Mouse (Mus musculus) left cerebral cortex, adult 8-10 months (tissue): ENCODE measurements around the gene Sez6. TPM values are rescaled to one million over a fixed set of nuclear protein-coding genes. Genes with fewer than 3 reads are reported as not detected.

ENCODE experiments used
- DNase-seq, 2 experiments: peaks; one replicate each; pipeline ENCODE4 v3.0.0; 2022; ENCODE audit warnings: low spot score in 2 of 2
- total RNA-seq, 4 experiments: library from RNA; stranded (reverse); gene quantifications; 2 replicates each; pipeline ENCODE4 v1.2.4; 2022

Sez6 gene
- 100 to 1,000 TPM; 184 to 230 (median 207) TPM for total RNA-seq

GRCm38 (mm10) chr11:77930751-77931540, at the start of gene Sez6:
Sez6 (plus strand) TSS chr11:77930800.
- peak; percentile 60 to 70 for DNase-seq

GRCm38 (mm10) chr11:77884524-77885245, 45.9 kb upstream of the Sez6 start:
- DNase-seq: no peak

GRCm38 (mm10) chr11:77885246-77885575, 45.4 kb upstream of the Sez6 start:
- no peak for DNase-seq

GRCm38 (mm10) chr11:77887373-77887960, 43.1 kb upstream of the Sez6 start:
- DNase-seq: no peak

- DNase-seq: no peak
Observed at GRCm38 (mm10) chr11:77888846-77889245, 41.8 kb upstream of the Sez6 start.

GRCm38 (mm10) chr11:77889484-77889883, 41.1 kb upstream of the Sez6 start:
- no peak for DNase-seq

- DNase-seq: no peak
Observed at GRCm38 (mm10) chr11:77890648-77891258, 39.8 kb upstream of the Sez6 start.

- DNase-seq: no peak
Observed at GRCm38 (mm10) chr11:77892883-77893282, 37.7 kb upstream of the Sez6 start.

GRCm38 (mm10) chr11:77893283-77893682, 37.3 kb upstream of the Sez6 start:
- DNase-seq: no peak

- peak in 1 of 2 experiments; percentile 81 for DNase-seq
Observed at GRCm38 (mm10) chr11:77893787-77894718, 36.5 kb upstream of the Sez6 start, which contains the start of gene Pipox. Pipox (minus strand) TSS chr11:77894096.

GRCm38 (mm10) chr11:77894967-77895366, 35.6 kb upstream of the Sez6 start:
- DNase-seq: no peak

GRCm38 (mm10) chr11:77896011-77896410, 34.6 kb upstream of the Sez6 start:
- no peak for DNase-seq

GRCm38 (mm10) chr11:77896480-77896819, 34.1 kb upstream of the Sez6 start:
- DNase-seq: no peak

GRCm38 (mm10) chr11:77896820-77897805, 33.5 kb upstream of the Sez6 start:
- peak in 1 of 2 experiments; percentile 31 for DNase-seq

- DNase-seq: no peak
Observed at GRCm38 (mm10) chr11:77900187-77900586, 30.4 kb upstream of the Sez6 start.

GRCm38 (mm10) chr11:77900696-77901095, 29.9 kb upstream of the Sez6 start:
- DNase-seq: no peak

- DNase-seq: no peak
Observed at GRCm38 (mm10) chr11:77901366-77901765, 29.2 kb upstream of the Sez6 start.

GRCm38 (mm10) chr11:77901775-77902355, 28.7 kb upstream of the Sez6 start:
- DNase-seq: no peak

GRCm38 (mm10) chr11:77903761-77904160, 26.8 kb upstream of the Sez6 start:
- DNase-seq: no peak
